Mouse (Mus musculus) ES-CJ7 (cell line): ENCODE data around the gene Nwd1.

Source experiments
- DNase-seq: peaks from one replicate; pipeline ENCODE4 v3.0.0; 2011; ENCODE audit warnings: low read depth, low spot score

Gene Nwd1

DNA sequence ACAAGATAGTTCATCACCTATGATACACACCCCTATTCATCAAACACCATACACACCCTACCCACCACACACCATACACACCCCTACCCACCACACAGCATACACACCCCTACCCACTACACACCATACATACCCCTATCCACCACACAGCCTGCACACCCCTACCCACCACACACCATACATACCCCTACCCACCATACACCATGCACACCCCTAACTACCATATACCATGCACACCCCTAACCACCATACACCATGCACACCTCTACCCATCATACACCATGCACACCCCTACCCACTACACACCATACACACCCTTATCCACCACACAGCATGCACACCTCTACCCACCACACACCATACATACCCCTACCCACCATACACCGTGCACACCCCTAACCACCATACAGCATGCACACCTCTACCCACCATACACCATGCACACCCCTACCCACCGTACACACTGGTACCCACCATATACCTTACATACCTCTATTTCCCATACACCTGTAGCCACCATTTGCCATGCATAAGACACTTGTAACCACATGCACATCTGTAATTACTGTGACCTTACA lies 51.9 kb downstream of the Nwd1 start:
- no peak for DNase-seq

DNA sequence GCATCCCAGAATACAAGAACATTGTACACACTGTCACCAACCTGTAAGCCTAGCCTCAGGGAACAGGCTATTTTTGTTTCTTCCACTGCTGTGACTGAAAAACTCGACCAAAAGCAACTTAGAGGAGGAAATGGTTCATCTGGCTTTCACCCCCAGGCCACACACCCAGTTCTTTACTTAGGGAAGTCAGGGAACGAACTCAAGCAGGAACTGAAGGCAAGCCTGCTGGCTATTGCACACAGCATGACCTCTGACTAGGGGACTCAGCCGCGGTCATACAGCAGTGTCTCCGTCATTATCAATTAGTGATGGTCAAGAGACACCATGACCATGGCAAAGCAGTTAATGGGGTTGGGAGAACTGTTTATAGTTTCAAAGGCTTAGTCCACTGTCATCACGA lies 66.1 kb downstream of the Nwd1 start:
- no peak for DNase-seq

DNA sequence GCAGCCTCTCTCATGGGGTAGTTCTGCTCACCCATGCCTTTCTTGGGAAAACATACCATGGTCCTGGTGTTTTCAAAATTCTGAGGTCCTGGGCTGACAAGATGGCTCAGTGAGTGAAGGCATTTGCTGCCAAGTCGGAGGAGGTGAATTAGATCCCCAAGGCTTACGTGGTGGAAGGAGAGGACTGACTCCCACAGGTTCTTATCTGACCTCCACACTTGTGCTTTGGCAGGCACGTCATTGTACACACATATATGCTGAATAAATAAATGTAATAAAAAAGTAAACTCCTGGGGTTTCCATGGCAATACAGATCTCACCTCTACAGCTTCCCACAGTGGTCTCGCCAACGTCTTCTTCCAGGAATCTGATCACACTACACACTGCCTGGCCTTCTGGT lies 70.1 kb downstream of the Nwd1 start:
- DNase-seq = no peak

DNA sequence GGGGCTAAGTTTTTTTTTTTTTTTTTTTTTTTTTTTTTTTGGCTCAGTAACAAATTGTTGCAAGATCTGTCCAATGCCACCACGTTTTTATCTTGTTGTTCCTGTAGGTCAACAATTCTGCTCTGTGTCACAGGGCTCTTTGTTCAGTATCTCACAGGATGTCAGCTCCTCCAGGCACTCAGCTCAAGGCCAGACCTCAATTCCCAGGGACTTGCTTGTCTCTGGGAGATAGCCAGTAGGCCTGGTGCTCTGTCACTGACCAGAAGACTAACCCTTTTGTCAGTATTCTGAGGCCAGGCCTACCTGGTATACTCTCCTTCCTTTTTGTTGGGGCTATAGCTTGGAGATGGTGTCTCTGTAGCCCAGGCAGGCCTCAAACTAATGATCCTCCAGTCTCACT lies 74.0 kb downstream of the Nwd1 start:
- no peak for DNase-seq

DNA sequence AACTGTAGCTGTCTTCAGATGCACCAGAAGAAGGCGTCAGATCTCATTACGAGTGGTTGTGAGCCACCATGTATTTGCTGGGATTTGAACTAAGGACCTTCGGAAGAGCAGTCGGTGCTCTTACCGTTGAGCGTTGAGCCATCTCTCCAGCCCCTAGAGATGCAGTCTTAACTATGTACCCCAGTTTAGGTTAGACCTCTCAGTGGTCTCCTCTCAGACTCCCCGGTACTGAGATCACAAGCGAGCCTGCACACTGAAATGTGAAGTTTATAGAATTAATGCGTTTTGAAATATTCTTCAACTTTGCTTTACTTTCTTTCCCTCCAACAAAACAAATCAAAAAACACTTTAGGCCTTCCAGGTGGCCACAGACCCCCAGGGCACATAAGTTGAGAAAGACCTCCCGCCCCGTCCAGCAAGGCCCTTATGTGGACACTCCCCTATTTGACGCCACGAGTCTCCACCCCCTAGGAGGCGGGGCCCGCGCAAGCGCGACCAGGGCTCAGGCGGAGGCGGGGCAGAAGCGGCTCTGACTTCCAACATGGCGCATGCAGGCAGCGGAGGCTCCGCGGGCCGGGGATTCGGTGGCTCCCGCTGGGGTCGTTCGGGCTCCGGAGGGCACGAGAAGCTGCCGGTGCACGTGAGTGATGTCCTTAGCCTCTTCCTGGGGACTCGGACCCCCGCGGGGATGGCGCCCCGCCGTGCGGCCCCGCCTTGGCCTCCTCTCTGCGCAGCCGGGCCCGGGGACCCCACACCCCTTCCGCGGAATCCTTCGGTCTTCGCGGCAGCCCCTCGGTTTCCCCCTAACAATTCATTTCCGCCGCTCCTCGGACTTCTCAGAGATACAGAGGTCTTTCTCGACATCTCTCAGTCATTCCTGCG lies 76.5 kb downstream of the Nwd1 start, which contains the start of gene Sin3b:
Gene Sin3b (plus strand): TSS at position 517 of the 882 bp plus-strand sequence.
- peak; percentile 93 for DNase-seq

DNA sequence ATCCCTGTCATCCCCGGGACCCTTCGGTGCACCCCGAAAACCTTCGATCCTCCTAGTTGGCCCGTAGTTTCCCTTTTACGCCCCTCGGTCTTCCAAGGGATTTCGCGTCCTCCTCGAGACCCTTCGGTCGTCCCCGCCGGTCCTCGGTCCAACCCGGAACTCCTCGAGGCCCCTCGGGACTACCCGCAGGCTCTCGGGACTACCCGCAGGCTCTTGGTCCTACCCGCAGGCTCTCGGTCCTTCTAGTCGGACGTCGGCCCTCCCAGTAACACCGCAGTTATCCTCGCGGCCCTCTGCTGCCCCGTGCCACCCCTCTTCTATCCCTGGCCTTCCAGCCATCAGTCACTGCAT lies 77.1 kb downstream of the Nwd1 start:
- DNase-seq = no peak

DNA sequence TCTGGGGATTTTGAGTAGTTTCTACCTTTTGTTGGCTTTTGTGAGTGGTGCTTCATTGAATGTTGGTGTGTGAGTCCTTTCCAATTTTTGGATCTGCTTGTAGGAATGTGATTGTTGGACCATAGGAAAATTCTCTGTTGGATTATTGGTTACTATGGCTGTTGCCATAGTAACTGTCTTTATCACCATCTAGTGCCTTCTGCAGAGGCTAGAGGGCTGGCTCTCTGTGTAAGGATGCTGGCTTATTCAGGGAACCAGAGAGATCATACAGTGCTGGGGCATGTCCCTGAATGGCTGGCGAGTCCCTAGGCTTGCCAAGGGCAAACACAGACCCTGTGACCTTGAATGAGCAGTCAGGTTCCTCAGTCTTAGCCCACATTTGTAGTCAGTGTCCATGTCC lies 82.1 kb downstream of the Nwd1 start:
- no peak for DNase-seq

DNA sequence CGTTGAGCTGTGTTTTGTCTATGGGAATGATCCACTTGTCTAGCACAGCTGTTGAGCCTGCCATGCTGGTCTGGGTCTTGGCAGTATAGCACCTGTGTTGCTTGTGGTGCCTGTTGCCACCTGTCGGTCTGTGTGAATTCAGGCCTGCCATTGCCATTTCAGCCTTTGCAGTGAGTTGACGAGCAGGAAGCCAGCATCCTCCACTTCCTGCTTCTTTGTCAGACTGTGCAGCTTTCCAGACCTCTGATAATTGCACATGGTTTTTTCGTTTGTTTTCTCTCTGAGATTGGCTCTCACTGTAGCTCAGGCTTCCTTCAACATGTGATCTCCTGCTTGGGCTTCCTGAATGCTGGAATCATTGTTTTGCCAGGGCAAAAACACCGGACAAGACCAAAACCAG lies 88.5 kb downstream of the Nwd1 start:
- DNase-seq = no peak

DNA sequence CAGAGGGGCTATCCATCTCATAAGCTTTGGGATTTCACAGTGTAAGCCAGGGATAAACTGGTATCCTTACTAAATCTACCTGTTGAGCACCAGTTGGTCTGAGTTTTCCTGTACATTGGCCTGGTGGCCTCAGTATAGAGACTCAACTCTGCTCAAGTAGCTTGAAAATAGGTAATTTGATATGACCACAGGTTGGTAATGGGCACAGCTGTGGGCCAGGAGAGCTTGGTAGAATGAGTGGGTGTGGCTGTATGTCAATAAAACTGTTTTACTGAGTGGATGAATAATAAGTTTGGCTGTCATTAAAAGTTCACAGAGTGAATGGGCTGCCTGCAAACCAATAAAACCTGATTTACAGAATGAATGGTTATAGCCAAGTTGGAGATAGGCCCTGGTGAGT lies 90.4 kb downstream of the Nwd1 start:
- DNase-seq = no peak

DNA sequence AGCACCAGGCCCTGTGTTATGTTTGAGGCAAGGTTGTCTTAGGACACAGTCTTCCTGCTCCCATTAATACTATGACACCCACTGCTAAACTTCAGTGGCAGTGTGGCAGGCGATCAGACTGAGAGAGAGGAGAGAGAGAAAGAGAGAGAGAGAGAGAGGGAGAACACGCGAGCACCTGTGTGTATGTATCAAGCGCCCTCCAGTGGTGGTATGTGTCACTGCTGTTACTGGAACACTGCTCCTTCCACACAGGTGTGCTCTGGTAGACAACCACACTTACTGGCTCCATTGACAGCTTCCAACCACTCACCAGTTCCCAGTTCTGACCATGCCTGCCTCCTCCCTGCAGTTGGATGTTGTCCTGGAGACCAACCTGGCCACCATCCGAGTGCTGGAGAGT lies 99.5 kb downstream of the Nwd1 start:
- peak; percentile 77 for DNase-seq

DNA sequence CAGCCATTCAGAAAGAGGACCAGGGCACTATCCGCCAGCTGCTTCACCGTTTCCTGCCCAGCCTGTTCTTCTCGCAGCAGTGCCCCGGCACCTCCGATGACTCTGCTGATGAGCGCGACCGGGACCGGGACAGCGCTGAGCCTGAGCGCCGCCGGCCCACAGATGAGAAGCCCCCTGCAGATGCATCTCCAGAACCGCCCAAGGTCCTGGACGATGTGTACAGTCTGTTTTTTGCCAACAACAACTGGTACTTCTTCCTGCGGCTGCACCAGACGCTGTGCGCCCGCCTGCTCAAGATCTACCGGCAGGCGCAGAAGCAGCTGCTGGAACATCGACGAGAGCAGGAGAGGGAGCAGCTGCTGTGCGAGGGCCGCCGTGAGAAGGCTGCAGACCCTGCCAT lies 103.3 kb downstream of the Nwd1 start:
- no peak for DNase-seq

DNA sequence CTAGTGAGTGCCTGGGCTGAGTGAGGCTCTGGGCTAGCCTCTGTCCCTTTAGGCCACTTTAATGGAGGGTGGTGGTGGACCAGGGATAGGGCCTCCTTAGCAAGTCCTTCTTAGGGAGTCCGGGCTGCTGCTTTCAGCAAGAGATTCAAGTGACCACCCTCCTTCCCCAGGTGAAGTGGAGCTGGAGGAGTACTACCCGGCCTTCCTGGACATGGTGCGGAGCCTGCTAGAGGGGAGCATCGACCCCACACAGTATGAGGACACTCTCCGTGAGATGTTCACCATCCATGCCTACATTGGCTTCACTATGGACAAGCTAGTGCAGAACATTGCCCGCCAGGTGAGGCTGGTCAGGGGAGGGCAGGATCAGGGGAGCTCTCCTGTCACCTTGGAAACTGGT lies 103.8 kb downstream of the Nwd1 start:
- DNase-seq = no peak

DNA sequence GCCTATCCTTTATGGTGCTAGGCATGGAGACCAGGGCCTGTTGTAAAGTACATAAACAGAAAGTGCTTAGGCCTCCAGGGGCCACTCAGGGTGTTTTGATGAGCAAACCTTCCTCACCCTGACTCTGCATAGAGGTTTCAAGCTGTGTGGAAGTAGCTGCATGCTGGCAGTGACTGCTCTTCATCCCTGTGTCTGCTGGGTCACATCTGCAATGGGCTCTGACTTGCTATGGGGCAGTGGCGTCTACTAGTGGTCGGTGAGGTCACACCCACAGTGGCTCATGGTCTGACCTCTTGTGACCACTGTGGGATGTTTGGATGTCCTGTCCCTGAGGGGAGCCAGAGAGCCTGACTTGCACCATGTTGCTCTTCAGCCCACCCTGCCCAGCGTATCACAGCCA lies 104.6 kb downstream of the Nwd1 start:
- no peak for DNase-seq

DNA sequence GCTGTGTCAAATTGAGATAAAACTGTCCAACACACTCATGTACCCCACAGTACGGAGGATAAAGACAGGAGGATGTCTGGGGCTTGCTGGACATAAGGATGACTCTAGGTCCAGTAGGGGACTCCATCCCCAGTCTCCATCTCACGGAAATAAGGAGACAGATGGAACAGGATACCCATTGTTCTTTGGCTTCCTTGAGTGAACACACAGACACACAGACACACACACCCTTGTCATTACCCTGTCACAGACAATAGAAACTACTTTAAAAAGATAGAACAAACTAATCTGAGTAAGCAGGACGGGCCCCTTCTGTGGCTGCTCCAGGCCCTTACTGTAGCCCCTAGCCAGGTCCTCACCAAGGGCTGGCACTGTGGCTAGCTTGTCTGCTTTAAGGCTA lies 105.8 kb downstream of the Nwd1 start:
- DNase-seq = no peak

DNA sequence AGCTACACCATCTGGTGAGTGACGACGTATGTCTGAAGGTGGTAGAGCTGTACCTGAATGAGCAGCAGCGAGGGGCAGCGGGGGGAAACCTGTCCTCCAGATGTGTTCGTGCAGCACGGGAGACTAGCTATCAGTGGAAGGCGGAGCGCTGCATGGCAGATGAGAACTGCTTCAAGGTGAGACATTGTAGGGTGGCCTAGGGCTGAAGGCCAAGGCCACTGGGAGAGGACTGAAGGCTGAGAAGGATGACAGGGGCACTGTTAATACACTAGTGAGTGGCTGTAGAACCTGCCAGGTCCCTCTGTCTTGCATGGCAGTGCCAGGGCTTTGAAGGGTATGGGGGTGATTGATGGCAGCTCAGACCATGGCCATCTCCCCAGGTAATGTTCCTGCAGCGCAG lies 106.7 kb downstream of the Nwd1 start:
- DNase-seq = no peak

DNA sequence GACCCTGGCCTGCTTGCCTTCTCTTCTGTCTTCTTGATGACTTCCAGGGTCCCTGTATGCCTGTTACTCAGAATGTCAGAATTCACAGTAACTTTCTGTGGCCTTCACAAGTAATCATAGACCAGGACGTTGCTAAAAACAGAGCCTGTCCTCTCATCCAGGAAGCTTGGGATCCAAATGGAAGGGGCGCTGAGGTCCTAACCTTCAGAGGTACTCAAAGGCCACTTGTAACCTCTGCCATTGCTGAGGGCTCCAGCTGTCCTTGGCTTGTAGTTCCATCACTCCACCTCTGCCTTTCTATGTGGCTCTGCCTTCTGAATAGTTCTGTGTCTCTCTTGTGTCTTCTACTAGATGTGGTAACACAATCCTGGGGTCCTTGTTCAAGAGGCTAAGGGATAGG lies 107.3 kb downstream of the Nwd1 start:
- no peak for DNase-seq

DNA sequence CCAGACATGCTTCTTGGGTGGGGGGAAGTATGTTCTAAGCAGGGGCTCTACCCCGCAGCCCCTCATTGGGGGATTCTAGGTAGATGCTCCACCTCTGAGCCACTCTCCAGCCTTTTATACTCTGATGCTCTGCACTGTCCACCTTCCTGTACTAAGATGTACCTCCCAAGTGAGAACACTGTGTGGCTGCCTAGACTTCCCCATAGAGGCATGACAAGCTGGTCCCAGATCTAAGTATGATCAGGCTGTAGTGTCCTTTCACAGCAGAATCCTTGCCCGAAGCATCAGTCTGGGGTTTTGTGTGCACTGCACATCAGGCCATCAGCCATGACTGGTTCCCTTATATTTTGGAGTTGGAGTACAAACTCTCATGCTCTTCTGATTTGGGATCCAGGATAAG lies 109.5 kb downstream of the Nwd1 start:
- DNase-seq = no peak

DNA sequence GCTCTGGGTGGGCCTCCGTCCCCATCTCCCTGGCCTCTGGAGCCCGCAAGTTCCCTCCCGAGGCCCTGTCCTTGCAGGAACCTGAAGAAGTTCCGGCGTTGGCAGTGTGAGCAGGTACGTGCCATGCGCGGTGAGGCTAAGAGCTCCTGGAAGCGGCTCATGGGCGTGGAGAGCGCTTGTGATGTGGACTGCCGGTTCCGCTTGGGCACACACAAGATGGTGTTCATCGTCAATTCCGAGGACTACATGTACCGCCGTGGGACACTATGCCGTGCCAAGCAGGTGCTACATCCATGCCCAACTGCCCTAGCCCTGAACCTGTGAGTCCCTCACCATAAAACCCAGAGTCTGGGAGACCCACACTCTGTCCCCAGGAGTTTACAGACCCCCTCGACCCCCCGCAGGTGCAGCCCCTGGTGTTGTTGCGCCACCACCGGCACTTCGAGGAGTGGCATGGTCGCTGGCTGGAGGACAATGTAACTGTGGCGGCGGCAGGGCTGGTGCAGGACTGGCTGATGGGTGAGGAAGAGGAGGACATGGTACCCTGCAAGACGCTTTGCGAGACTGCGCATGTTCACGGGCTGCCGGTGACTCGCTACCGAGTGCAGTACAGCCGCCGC lies 110.4 kb downstream of the Nwd1 start:
- no peak for DNase-seq

DNA sequence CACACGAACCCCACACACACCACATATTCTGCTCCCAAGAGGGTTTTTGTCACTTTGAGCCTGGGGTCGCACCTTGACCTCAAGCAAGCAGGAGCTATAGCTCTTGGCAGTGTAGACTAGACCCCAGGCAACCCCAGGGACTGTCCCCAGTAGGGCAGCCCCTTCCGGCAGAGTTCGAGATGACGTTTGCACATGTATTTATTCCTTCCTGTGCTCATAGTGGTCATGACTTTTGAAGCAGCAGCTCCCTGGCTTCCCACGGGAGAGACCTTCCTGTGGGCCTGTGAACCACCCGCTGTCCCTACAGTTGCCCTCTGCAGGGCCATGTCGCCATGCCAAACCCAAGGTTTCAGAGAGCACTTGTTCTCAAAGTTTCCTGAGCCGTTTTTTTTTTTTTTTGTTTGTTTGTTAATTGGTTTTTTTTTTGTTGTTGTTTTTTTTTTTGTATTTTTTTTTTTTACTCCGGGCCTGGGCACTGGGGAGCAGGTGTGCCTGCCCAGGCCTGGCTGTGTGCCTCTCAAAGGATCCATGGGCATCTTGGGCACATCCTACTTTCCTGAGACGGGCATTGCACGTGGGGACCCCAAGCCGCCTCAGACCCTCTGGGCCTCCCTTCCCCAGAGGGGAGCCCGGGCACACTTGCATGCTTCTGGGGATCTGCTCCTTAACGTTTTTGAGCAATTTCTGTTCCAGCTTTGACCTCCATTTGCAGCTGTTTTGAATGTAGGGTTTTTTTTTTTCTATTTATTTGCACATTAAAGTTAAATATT lies 111.1 kb downstream of the Nwd1 start:
- no peak for DNase-seq

DNA sequence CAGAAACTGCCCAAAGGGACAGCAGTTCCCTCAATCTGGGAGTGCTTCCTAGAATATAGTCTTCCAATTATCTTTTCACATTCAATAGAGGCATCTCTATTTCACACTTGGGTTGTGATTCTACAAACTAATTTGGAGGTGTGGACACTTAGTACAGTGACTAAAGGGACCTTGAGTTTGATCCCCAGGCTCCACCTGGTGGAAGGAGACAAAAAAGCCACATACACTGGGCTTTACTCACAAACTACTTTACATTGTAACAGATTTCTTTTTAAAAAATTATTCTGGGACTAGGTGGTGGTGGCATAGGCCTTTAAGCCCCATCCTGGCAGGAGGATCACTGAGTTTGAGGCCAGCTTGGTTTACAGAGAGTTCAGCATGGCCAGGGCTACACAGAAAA lies 111.8 kb downstream of the Nwd1 start:
- no peak for DNase-seq

DNA sequence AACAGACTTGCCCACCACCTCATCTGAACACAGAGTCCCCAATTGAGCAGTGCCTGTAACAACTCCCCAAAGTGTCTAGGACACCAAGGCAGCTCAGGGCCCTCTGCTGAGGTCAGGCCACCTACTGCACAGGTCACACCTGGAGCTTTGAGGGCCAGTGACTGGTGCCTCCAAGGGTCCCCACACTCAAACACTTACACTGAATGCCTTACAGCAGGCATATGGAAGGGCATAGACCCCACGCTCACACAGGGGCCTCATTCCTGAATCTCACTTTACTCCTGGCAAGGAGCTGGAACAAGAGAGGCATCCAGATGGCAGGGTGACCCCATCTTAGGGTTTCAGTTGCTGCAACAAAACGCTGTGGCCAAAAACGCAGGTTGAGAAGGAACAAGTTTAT lies 113.7 kb downstream of the Nwd1 start:
- no peak for DNase-seq

DNA sequence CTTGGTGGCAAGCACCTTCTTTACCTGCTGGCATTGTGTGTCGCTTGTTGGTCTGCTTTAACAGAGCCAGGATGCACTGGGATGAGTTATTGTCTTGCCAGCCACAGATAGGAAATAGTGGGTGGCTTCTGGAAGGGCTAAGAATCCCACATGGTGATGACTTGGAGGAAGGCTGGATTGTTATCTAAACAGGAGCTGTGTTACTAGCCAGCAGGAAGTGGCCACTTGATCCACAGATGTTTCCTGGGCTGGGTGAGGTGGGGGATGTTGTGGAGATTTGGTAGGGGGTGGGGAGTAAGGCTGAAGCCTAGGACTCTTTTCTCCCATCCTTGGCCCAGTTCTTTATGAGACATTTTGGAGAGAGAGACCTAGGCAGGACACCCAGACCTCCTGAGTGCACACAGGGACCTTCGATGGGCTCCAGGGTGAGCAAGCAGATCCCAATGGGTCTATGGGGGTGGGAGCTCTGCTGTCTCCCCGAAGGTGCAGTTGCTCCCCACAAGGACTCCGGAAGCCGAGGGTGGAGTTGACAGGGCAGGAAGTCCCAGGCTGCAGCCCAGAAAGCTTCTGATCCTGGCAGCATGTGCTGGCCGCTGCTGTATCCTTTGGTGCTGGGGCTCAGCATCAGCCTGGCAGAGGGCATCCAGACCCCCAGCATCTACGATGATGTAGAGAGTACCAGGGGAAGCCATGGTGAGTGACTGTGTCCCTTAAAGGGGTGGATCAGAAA lies 115.0 kb downstream of the Nwd1 start, which contains the start of gene F2rl3:
Gene F2rl3 (plus strand): TSS at position 559 of the 730 bp plus-strand sequence.
- DNase-seq = no peak
